In genomic region chr12:82233177-82233576, GRCm38 (mm10) we compare ENCODE assay signal across 22 mouse cellular contexts.
"Had no signal": no experiment of that assay in that cellular context is flagged by ENCODE, and none has a peak within 500 bp of the region (broad histone marks: within the 10 kb centered on the region; RNA-seq: fewer than 3 reads in every experiment).

No protein-coding gene starts in this region.

- H3K9ac ChIP-seq: intestine, embryonic 15.5 days; kidney, embryonic 15.5 days; limb, embryonic 12.5 days; limb, embryonic 15.5 days; lung, embryonic 14.5 days; midbrain, embryonic 12.5 days; midbrain, embryonic 15.5 days; neural tube, embryonic 13.5 days had no signal

- DNase-seq: kidney, adult 11 months; kidney, adult 8-10 months; kidney, postnatal 10 days; kidney, postnatal 36 days; left cerebral cortex, postnatal 4 days; lung, embryonic 14.5 days; retina, postnatal 1 day; right cerebral cortex, postnatal 25 days; thymus, adult 2 months; thymus, postnatal 14 days; thymus, postnatal 4 days had no signal

- H3K27me3 ChIP-seq: intestine, embryonic 15.5 days; kidney, embryonic 15.5 days; limb, embryonic 12.5 days; limb, embryonic 15.5 days; megakaryocyte, embryonic 14.5 days; midbrain, embryonic 12.5 days; midbrain, embryonic 15.5 days; neural tube, embryonic 13.5 days had no signal

- H3K4me2 ChIP-seq: intestine, embryonic 15.5 days; kidney, embryonic 15.5 days; limb, embryonic 12.5 days; limb, embryonic 15.5 days; lung, embryonic 14.5 days; midbrain, embryonic 12.5 days; midbrain, embryonic 15.5 days; neural tube, embryonic 13.5 days had no signal

- ATAC-seq: intestine, embryonic 15.5 days; lung, postnatal 0 days; midbrain, embryonic 15.5 days had no signal

- H3K4me3 ChIP-seq: intestine, embryonic 15.5 days; kidney, embryonic 15.5 days; limb, embryonic 12.5 days; limb, embryonic 15.5 days; megakaryocyte, embryonic 14.5 days; midbrain, embryonic 12.5 days; midbrain, embryonic 15.5 days; myocyte; neural tube, embryonic 13.5 days had no signal

- H3K36me3 ChIP-seq: intestine, embryonic 15.5 days; midbrain, embryonic 12.5 days; midbrain, embryonic 15.5 days; neural tube, embryonic 13.5 days had no signal

- H3K9me3 ChIP-seq: intestine, embryonic 15.5 days; kidney, embryonic 15.5 days; limb, embryonic 12.5 days; limb, embryonic 15.5 days; megakaryocyte, embryonic 14.5 days; midbrain, embryonic 12.5 days; midbrain, embryonic 15.5 days; neural tube, embryonic 13.5 days had no signal

- H3K27ac ChIP-seq: intestine, embryonic 15.5 days; kidney, embryonic 15.5 days; limb, embryonic 12.5 days; limb, embryonic 15.5 days; macrophage; midbrain, embryonic 12.5 days; midbrain, embryonic 15.5 days; neural tube, embryonic 13.5 days had no signal
